Mouse (Mus musculus): ENCODE measurements around the gene Ndufb10.

Gene Ndufb10

DNA sequence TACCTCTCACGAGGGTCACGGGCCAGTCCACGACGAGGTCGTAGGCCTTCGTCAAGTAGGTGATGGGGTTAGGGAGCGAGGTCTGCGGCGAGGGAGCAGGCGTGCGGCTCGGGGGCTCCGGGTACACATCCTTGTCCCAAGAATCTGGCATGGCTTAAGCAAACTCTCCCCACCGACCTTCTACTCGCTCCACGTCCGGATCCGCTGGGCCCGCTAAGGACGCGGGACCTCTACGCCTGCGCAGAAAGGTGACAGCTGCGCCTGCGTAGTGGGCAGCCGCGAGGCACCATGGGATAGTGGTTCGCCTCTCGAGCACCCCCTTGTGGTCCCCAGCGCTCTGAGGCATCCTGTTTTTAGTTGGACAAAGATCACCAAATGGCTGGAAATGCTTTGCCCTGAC is at the start of gene Ndufb10:
TSS of gene Ndufb10 (minus strand) at position 295 of the 400 bp plus-strand sequence.
- peak; percentile 89 to 98 for DNase-seq

GRCm38 (mm10) chr17:24773241-24773640 is 49.0 kb upstream of the Ndufb10 start:
- no peak for DNase-seq

- no peak for DNase-seq
Observed at GRCm38 (mm10) chr17:24769146-24769545, 44.9 kb upstream of the Ndufb10 start.

DNA sequence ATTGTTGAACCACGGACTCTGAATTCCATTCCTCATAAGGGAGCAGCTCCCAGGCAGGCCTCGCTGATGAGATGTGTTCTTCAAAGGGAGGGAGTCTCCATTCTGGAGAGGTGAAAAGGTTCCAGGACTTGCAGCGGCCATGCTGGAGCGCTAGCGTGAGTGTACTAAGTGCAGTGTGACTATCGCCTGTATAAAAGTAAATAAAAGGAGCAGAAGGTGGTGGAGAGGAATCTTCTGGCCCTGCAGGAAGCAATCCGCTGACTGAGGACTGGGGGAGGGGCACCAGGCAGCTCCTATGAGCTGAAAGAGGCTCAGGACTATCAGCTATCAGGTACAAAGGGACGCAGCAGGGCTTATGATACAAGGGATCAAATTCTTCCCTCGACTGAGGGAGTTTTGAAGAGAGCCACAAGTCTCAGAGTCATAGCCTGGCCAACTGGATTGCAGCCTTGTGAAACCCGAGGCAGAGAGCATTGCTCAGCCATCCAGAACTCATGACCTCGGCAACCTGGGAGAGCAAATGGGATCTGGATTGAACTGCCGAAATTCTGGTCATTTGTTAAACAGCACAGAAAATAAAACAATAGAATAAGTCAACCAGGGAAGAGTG is 42.1 kb upstream of the Ndufb10 start:
- no peak for DNase-seq

DNA sequence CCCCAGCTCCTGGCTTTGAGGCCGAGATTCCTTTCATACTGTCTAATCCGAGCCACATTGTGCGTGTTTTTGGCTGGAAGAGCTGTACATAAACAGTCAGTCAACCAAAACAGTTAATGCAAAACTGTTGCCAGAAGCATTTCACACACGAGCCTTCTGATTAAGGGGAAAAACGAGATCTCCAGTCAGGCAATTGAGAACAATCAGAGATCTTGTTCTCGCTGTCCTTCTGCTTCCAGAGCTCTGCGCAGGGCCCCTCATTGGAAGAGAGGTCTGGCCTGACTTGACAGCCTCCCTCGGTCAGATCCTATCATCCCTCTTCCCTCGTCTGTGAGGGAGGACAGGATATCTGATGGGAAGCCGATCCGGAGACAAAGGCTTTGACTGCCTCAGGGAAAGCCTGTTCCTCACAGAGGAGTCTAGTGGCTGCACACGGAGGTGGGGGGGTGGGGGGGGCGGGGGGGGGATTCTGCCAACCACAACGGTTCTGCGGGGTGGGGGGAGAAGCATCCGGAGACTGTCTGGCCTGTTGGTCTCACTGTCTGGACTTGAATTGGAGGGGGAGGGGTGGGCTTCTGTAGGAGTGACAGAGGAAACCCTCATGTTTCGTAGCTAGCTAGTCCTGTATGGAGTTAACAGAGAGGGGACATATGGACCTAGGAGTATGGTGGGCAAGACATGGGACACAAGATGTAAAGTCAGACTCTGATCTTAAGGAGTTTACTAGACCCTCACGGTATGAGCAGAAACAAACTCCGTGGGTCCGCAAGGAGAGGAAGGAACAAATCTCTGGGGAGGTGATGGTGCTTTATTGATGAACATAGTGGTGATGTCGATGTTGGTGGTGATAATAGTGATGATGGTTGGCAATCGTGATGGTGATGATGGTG is 41.0 kb upstream of the Ndufb10 start:
- no peak for DNase-seq

- no peak for DNase-seq
Observed at GRCm38 (mm10) chr17:24761121-24761520, 36.8 kb upstream of the Ndufb10 start.

- no peak for DNase-seq
Observed at GRCm38 (mm10) chr17:24757394-24757793, 33.1 kb upstream of the Ndufb10 start.

DNA sequence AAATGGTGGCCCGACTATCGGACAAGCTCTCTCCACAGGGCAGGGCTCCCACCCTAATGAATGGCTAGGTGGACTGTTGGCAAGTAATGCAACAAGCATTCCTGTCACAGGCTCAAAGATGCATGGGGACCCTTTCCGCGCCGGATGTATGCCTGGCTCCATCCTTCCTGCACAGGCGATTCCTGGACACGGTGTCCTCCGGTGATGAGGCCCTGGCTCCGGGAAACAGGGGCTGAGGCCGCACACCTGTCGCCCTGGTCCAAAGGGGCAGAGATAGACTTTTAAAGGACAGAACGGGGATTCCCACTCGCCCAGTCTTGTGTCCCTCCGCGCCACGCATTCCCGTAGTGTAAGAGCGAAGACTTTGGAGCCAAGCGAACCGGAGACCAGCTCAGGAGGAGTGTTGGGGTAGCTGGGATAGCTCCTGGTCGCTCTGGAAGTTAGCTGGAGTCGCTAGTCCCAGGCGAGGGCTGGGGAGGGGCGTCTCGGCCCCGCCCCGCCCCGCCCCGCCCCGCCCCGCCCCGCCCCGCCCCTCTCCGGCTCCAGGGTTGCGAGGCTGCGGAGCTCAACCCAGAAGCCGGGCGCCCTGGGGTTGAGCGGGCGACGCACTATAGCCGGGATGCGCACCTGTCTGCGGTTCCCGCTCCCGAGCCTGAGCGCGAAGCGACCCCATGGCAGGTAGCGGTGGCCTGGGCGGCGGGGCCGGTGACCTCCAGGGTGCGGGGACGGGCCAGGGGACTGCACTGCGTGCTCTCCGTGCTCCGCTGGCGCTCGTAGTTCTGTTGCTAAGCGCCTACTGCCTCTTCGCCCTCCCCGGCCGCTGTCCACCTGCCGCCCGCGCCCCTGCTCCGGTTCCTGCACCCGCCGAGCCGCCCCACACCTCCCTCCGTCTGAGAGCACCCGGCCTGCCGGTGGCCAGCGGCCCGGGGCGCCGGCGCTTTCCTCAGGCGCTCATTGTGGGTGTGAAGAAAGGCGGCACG is 28.4 kb upstream of the Ndufb10 start, which contains the start of gene Hs3st6:
TSS of gene Hs3st6 (plus strand) at position 574 of the 980 bp plus-strand sequence.
- no peak for DNase-seq

- DNase-seq: no peak
Observed at GRCm38 (mm10) chr17:24751528-24751927, 27.2 kb upstream of the Ndufb10 start.

GRCm38 (mm10) chr17:24746986-24747385 is 22.7 kb upstream of the Ndufb10 start:
- no peak for DNase-seq

DNA sequence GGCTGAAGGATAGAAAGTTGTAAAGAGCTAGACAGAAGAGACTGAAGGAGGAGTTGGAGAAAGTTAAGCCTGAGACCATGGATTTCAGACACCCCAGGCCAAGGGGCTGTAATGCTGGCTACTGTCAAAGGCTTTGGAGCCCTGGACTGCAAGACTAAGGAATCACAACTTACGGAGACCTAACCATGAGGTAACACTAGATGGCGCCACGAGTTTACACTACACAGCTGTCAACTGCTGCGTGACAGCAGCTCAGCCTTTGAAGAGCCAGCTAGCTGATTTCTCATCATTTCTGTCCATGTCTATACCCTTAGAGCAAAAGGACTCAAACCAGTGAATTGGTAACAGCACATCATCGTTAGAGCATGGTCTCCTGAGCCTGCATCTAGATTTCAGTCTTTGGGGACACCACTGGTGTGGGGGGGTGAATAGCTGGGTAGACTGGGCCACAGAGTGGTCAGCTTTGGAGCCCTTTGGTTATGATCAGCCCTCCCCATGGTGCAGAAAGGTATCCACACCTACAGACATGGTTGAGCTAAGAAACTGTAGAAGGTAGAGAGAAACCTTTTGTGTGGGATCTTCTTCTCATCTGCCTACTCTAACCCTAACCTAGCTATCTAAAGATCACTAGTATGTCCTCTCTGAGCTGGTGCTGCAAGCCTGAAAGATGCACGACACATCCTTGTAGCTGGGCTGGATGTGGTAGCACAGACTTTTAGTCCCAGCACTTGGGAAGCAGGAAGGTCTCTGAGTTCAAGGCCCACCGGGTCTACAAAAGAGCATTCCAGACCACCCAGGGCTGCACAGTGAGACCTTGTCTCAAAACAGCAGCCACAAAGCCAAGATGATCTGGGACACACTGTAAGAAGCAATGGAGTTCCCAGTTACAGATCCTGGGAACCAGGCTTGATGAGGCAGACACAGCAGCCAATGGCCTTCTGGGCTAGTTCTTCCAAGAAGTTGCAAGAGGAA is 21.5 kb upstream of the Ndufb10 start:
- peak; percentile 57 to 78 for DNase-seq

GRCm38 (mm10) chr17:24744381-24744780 is 20.1 kb upstream of the Ndufb10 start:
- no peak for DNase-seq

DNA sequence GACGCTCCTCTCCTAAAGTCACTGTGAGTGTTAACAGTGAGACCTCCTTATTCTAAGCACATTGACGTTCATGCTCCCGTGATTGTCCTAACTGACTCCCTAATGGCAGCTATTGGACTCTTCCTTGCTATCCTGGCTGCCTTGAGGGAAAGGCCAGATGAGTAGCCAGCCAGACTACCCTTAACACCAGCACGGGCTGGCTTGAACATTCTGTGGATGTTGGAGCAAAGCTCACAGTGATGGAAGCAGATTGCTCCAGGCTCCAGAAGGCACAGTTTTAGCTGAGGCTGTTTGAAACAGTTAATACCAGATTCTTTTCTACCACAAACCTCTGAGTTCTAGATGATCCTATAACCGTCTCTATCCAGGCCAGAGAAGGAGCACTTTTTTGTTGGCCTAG is 19.6 kb upstream of the Ndufb10 start:
- DNase-seq: no peak

DNA sequence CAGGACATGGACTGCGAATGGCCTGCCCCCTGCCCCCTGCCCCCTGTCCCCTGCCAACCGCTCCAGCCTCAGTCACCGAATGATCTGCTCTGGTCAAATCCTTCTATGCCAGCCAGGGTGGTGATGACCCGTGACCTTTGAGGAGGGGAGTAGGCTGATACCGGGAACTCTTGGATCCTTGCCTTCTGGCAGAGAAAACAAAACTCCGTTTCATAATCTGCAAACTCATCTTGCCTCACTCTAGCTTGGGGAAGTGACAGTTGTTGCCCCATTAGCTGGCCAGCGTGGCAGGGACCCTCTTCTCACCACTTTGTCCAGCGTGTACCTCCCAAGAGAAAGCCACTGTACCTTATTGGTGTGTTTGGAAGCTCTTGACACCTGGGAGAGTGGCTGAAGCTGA is 18.0 kb upstream of the Ndufb10 start:
- DNase-seq: no peak

DNA sequence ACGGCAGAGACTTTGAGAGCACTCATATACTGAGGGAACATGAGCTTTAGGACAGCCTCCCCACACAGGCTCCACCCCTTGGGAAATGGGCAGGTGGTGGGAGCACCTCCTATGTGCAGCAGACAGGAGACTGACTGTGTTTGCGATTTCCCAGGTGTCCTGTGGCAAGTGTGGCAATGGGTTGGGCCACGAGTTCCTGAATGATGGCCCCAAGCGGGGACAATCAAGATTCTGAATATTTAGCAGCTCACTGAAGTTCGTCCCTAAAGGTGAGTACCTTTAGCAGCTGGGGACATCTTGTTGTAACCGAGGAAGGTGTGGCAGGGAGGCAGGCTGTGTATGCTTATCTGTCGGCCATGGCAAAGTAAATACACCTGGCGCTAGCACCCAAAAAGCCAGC is 15.6 kb upstream of the Ndufb10 start:
- DNase-seq: no peak

- no peak for DNase-seq
Observed at GRCm38 (mm10) chr17:24738238-24738637, 14.0 kb upstream of the Ndufb10 start.

DNA sequence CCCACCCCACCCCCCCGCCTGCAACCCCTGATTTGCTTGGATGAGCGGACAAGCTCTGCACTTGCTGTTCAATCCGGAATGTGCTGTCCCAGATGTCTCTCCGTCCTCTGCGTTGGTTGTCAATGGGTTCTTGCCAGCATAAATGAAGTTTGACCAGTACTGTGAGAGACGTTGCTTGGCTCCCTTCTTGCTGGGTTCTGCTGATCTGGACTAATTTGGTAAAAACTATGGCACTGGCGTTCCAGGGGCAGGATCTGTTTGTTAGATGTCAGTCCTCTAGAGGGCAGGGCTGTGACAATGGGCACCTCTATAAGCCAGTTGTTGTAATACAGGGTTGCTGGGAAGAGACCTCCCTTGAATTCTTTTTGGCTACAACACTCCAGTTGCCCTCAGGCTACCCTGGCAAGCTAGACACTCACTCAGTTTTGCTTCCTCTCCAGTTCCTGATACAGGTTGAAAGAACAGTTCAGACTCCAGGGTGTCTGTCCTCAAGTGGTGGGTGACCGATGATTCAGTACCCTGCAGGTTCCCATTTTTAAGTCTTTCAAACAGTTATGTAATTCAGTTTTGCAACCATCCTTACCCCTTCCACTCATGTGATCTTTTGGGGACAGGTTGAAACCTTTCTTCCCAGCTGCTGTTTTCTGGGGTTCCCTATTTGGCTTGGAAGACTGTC is 13.0 kb upstream of the Ndufb10 start:
- DNase-seq: no peak

- DNase-seq: peak; percentile 90 to 93
Observed at GRCm38 (mm10) chr17:24736330-24737051, 12.2 kb upstream of the Ndufb10 start, which contains the start of gene Msrb1. Gene Msrb1 (plus strand): TSS chr17:24736642.

GRCm38 (mm10) chr17:24735446-24735845 is 11.2 kb upstream of the Ndufb10 start:
- DNase-seq: no peak

DNA sequence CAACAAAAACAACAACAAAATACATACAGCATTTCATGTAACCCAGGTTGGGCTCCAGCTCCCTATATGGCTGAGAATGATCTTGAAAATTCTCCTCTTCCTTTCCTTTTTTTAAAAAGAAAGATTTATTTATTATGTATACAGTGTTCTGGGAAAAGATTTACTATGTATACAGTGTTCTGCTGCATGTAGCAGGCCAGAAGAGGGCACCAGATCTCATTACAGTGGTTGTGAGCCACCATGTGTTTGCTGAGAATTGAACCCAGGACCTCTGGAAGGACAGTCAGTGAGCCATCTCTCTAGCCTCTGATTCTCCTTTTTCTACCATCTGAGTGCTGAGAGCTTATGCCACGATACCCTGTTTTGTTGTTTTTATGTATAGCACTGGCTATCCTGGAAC is 10.2 kb upstream of the Ndufb10 start:
- no peak for DNase-seq

Data from spleen, adult 18-20 months (tissue).